Mouse (Mus musculus): ENCODE results near the gene Dbp. TPM values are rescaled to one million over a fixed set of nuclear protein-coding genes. Genes with fewer than 3 reads are reported as not detected.

Dbp gene
- total RNA-seq, 2 experiments from 2014 or later = 60.3 to 104 TPM

DNA sequence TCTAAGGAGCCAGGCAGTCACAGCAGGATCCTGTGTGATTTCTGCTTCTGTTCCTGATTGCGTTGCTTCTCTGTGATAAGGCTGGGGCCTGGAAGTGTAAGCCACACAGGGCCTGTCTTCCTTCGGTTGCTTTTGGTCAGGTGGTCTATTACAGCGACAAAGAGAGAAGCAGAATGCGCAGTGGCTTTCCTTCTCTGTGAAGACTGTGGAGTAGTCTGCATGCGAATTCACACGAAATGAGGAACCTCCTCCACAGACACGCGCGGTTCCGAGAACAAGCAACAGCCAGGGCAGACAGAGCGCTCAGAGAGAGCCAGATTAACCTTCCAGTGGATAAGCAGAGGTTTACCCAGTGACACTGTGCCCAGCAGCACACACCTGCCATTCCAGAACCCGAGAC is 36.4 kb downstream of the Dbp start:
- DNase-seq (ENCODE audit: extremely low spot score in 1 of 2, low spot score in 2 of 2) = no peak
- TF ChIP-seq CTCF (IDR thresholded peaks at IDR 0.05) = no peak
- intact Hi-C loops (cut with DNase I) = no loop called here
- Histone ChIP-seq H3K27ac (peak overlapping the region; percentile 87), H3K4me3 (peak overlapping the region; percentile 39; the same call in 1 of the 2 replicates)

GRCm38 (mm10) chr7:45741777-45742176 is 36.9 kb downstream of the Dbp start:
- Histone ChIP-seq H3K27ac (peak overlapping the region; percentile 87), H3K4me3 (peak overlapping the region; percentile 39)
- peak in 1 of 2 experiments; percentile 33 for DNase-seq (ENCODE audit: extremely low spot score in 1 of 2, low spot score in 2 of 2)
- intact Hi-C loops (cut with DNase I) = loop anchor here (2.0 kb wide), 1 partner anchor 41 kb away; the partner anchor contains the start of gene Lmtk3
- TF ChIP-seq CTCF (IDR thresholded peaks at IDR 0.05) = no peak

GRCm38 (mm10) chr7:45742338-45742737 is 37.5 kb downstream of the Dbp start:
- intact Hi-C loops (cut with DNase I) = loop anchor here (2.0 kb wide), 1 partner anchor 40 kb away; the partner anchor contains the start of gene Lmtk3
- TF ChIP-seq CTCF (IDR thresholded peaks at IDR 0.05) = peak; percentile 41

GRCm38 (mm10) chr7:45744387-45744786 is 39.5 kb downstream of the Dbp start:
- peak; percentile 62 to 67 for DNase-seq (ENCODE audit: extremely low spot score in 1 of 2, low spot score in 2 of 2)
- no peak for TF ChIP-seq CTCF (IDR thresholded peaks at IDR 0.05)
- intact Hi-C loops (cut with DNase I) = no loop called here
- Histone ChIP-seq H3K4me3 (no peak overlapping the region), H3K27ac (no peak overlapping the region)

More at GRCm38 (mm10) chr7:45742338-45742737, 37.5 kb downstream of the Dbp start:
- DNase-seq (ENCODE audit: extremely low spot score in 1 of 2, low spot score in 2 of 2) = peak; percentile 76 to 84
- H3K4me3 ChIP-seq = peak overlapping the region; percentile 39
- peak overlapping the region; percentile 87 for H3K27ac ChIP-seq

GRCm38 (mm10) chr7:45746518-45746917 is 41.6 kb downstream of the Dbp start:
- no peak for DNase-seq (ENCODE audit: extremely low spot score in 1 of 2, low spot score in 2 of 2)
- Histone ChIP-seq H3K4me3 (no peak overlapping the region), H3K27ac (no peak overlapping the region)
- intact Hi-C loops (cut with DNase I) = no loop called here
- peak; percentile 46 for TF ChIP-seq CTCF (IDR thresholded peaks at IDR 0.05)

- DNase-seq (ENCODE audit: extremely low spot score in 1 of 2, low spot score in 2 of 2) = no peak
- no peak overlapping the region for H3K4me3 ChIP-seq
- no peak for TF ChIP-seq CTCF (IDR thresholded peaks at IDR 0.05)
- intact Hi-C loops (cut with DNase I) = no loop called here
- no peak overlapping the region for H3K27ac ChIP-seq
Measured at GRCm38 (mm10) chr7:45747450-45747849, 42.6 kb downstream of the Dbp start.

- TF ChIP-seq CTCF (IDR thresholded peaks at IDR 0.05) = no peak
- Histone ChIP-seq H3K4me3 (no peak overlapping the region), H3K27ac (no peak overlapping the region)
- intact Hi-C loops (cut with DNase I) = loop anchor here (2.0 kb wide), 1 partner anchor 31 kb away; no protein-coding TSS in a partner anchor
- no peak for DNase-seq (ENCODE audit: extremely low spot score in 1 of 2, low spot score in 2 of 2)
Measured at GRCm38 (mm10) chr7:45748110-45748509, 43.2 kb downstream of the Dbp start.

DNA sequence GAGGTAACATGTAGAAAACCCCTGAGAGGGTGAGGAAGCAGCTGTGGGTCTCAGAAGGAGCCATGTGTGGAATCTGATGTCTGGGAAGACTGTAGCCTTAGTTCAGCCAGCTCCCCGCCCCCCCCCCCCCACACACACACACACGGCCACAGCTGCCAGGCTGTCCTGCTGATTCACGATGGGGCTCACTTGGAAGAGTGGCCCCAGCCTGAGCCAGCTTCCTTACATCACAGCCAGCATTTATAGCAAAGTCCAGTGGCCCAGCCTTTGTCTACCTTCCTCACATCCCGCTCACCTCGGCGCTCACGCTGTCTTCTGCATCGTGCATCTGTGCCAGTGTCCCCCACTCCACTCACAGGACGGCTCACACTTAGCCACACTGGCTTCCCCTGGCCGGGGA is 44.5 kb downstream of the Dbp start:
- intact Hi-C loops (cut with DNase I) = loop anchor here (2.0 kb wide), 1 partner anchor 29 kb away; no protein-coding TSS in a partner anchor

DNA sequence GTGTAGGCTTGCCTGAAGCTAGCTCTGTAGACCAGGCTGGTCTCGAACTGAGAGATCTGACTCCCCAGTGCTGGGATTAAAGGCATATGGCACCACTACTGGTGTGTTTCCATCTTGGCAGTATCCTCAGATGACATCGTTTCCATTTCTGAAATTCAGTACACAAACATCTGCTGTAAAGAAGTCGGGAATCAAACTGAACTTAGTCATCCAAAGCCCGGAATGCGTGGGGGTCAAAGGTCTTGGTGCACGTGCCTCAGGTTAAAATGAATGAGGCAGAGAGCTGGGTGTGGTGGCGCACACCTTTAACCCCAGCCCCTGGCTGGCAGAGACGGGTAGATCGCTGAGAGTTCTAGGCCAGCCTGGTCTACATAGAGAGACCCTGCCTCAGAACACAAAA is 45.3 kb downstream of the Dbp start:
- H3K27ac ChIP-seq = no peak overlapping the region
- intact Hi-C loops (cut with DNase I) = no loop called here
- no peak overlapping the region for H3K4me3 ChIP-seq
- no peak for DNase-seq (ENCODE audit: extremely low spot score in 1 of 2, low spot score in 2 of 2)
- no peak for TF ChIP-seq CTCF (IDR thresholded peaks at IDR 0.05)

More for the DNA sequence above, 44.5 kb downstream of the Dbp start:
- Histone ChIP-seq H3K4me3 (no peak overlapping the region), H3K27ac (no peak overlapping the region)
- no peak for TF ChIP-seq CTCF (IDR thresholded peaks at IDR 0.05)
- no peak for DNase-seq (ENCODE audit: extremely low spot score in 1 of 2, low spot score in 2 of 2)

GRCm38 (mm10) chr7:45755703-45756102 is 50.8 kb downstream of the Dbp start:
- intact Hi-C loops (cut with DNase I) = no loop called here
- DNase-seq (ENCODE audit: extremely low spot score in 1 of 2, low spot score in 2 of 2) = no peak
- Histone ChIP-seq H3K4me3 (no peak overlapping the region), H3K27ac (no peak overlapping the region)
- TF ChIP-seq CTCF (IDR thresholded peaks at IDR 0.05) = no peak

DNA sequence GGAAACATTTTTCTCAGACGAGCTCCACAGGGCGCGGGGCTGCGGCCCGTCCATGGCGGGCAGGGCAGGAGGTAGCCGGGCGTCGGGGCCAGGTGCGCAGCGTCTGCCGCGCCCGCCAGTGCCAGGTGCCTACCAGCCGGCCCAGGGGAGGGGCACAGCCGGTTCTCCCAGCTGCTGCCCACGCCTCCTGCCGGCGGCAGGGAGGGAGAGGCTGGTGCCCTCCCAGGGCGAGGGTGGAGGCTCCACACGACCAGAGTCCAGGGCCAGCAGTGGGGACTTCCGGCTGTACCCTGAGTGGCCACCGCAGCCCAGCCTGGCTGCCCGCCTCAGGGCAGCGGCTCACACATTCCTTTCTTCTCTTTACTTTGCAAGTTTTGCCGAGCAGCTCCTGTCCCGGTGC is 54.5 kb downstream of the Dbp start:
- intact Hi-C loops (cut with DNase I) = no loop called here
- TF ChIP-seq CTCF (IDR thresholded peaks at IDR 0.05) = no peak
- H3K27ac ChIP-seq = no peak overlapping the region
- peak in 1 of 2 experiments; percentile 17 for DNase-seq (ENCODE audit: extremely low spot score in 1 of 2, low spot score in 2 of 2)
- no peak overlapping the region for H3K4me3 ChIP-seq

Other genes starting within 250 kb of the Dbp start
- 100 to 1,000 TPM; 200 to 208 TPM for gene Ftl1, start 245.2 kb upstream of the Dbp start, total RNA-seq (2021)
- 10 to 100 TPM; 66.9 to 67.4 TPM for gene Bax, start 238.2 kb upstream of the Dbp start, total RNA-seq (2021)
- gene Tulp2, start 223.2 kb upstream of the Dbp start, total RNA-seq (2021) = under 1 TPM in 1 of 2 experiments, not detected in 1; 0.30 TPM
- gene Gm45808, start 218.3 kb upstream of the Dbp start, total RNA-seq (2021) = 1 to 10 TPM; 1.5 to 2.0 TPM
- gene Dhdh, start 216.3 kb upstream of the Dbp start, total RNA-seq (2021) = 1 to 10 TPM; 3.7 to 4.8 TPM
- 100 to 1,000 TPM in 1 of 2 experiments, 10 to 100 TPM in 1; 95.4 to 106 TPM for gene Nucb1, start 194.7 kb upstream of the Dbp start, total RNA-seq (2021)
- gene Ppp1r15a, start 178.8 kb upstream of the Dbp start, total RNA-seq (2021) = 10 to 100 TPM; 25.2 to 29.3 TPM
- 1 to 10 TPM; 4.2 to 5.1 TPM for gene Plekha4, start 178.8 kb upstream of the Dbp start, total RNA-seq (2021)
- gene Hsd17b14, start 150.2 kb upstream of the Dbp start, total RNA-seq (2021) = under 1 TPM; 0.61 to 0.68 TPM
- 10 to 100 TPM; 25.4 to 26.2 TPM for gene Bcat2, start 134.9 kb upstream of the Dbp start, total RNA-seq (2021)
- gene Fgf21, start 89.6 kb upstream of the Dbp start, total RNA-seq (2021) = not detected
- not detected for gene Fut1, start 87.8 kb upstream of the Dbp start, total RNA-seq (2021)
- gene Izumo1, start 83.3 kb upstream of the Dbp start, total RNA-seq (2021) = under 1 TPM in 1 of 2 experiments, not detected in 1; 0.34 TPM
- 1 to 10 TPM; 6.1 to 8.0 TPM for gene Rasip1, start 77.6 kb upstream of the Dbp start, total RNA-seq (2021)
- gene Mamstr, start 65.1 kb upstream of the Dbp start, total RNA-seq (2021) = 1 to 10 TPM; 3.5 to 3.9 TPM
- under 1 TPM in 1 of 2 experiments, not detected in 1; 0.11 TPM for gene Fut2, start 38.7 kb upstream of the Dbp start, total RNA-seq (2021)
- gene Ntn5, start 21.1 kb upstream of the Dbp start, total RNA-seq (2021) = 1 to 10 TPM; 6.4 to 6.9 TPM
- gene Sec1, start 10.7 kb upstream of the Dbp start, total RNA-seq (2021) = 1 to 10 TPM; 1.1 to 1.2 TPM
- 100 to 1,000 TPM; 211 to 244 TPM for gene Car11, start 5.2 kb upstream of the Dbp start, total RNA-seq (2021)
- gene Rpl18, start 10.4 kb downstream of the Dbp start, total RNA-seq (2021) = 100 to 1,000 TPM; 318 to 325 TPM
- 10 to 100 TPM; 30.8 to 34.4 TPM for gene Sphk2, start 12.9 kb downstream of the Dbp start, total RNA-seq (2021)
- gene Fam83e, start 16.1 kb downstream of the Dbp start, total RNA-seq (2021) = under 1 TPM; 0.37 to 0.41 TPM
- not detected for gene Spaca4, start 20.7 kb downstream of the Dbp start, total RNA-seq (2021)
- 100 to 1,000 TPM; 258 to 279 TPM for gene Lmtk3, start 78.7 kb downstream of the Dbp start, total RNA-seq (2021)
- 10 to 100 TPM; 11.3 to 13.6 TPM for gene Sult2b1, start 79.6 kb downstream of the Dbp start, total RNA-seq (2021)
- gene Cyth2, start 109.5 kb downstream of the Dbp start, total RNA-seq (2021) = 100 to 1,000 TPM; 172 to 185 TPM
- gene Kcnj14, start 119.7 kb downstream of the Dbp start, total RNA-seq (2021) = 1 to 10 TPM; 2.3 to 2.5 TPM
- 10 to 100 TPM; 17.9 to 22.1 TPM for gene Grwd1, start 125.9 kb downstream of the Dbp start, total RNA-seq (2021)
- gene Kdelr1, start 167.7 kb downstream of the Dbp start, total RNA-seq (2021) = 10 to 100 TPM; 67.4 to 75.4 TPM
- gene Grin2d, start 173.3 kb downstream of the Dbp start, total RNA-seq (2021) = 10 to 100 TPM; 13.4 to 14.7 TPM
- not detected for gene Syngr4, start 191.6 kb downstream of the Dbp start, total RNA-seq (2021)
- 10 to 100 TPM; 21.8 to 22.3 TPM for gene Tmem143, start 191.9 kb downstream of the Dbp start, total RNA-seq (2021)
- 1 to 10 TPM; 3.1 to 8.7 TPM for gene Emp3, start 216.3 kb downstream of the Dbp start, total RNA-seq (2021)
- gene Ccdc114, start 219.0 kb downstream of the Dbp start, total RNA-seq (2021) = 1 to 10 TPM; 2.3 TPM